Mouse (Mus musculus): ENCODE measurements around the gene Pcbp2.

The Pcbp2 gene

GRCm38 (mm10) chr15:102505770-102506463 is 35.6 kb downstream of the Pcbp2 start:
- no peak for DNase-seq (ENCODE audit: extremely low spot score, low read depth, low spot score)

- no peak for DNase-seq (ENCODE audit: extremely low spot score, low read depth, low spot score)
These were observed 36.1 kb downstream of the Pcbp2 start for GRCm38 (mm10) chr15:102506464-102506830.

- DNase-seq (ENCODE audit: extremely low spot score, low read depth, low spot score) = no peak
These were observed 36.5 kb downstream of the Pcbp2 start for GRCm38 (mm10) chr15:102506864-102507263.

GRCm38 (mm10) chr15:102507561-102507960 is 37.2 kb downstream of the Pcbp2 start:
- DNase-seq (ENCODE audit: extremely low spot score, low read depth, low spot score) = no peak

- no peak for DNase-seq (ENCODE audit: extremely low spot score, low read depth, low spot score)
These were observed 38.0 kb downstream of the Pcbp2 start for GRCm38 (mm10) chr15:102508336-102508735.

- no peak for DNase-seq (ENCODE audit: extremely low spot score, low read depth, low spot score)
These were observed 39.8 kb downstream of the Pcbp2 start for GRCm38 (mm10) chr15:102510110-102510509.

GRCm38 (mm10) chr15:102510590-102511284 is 40.4 kb downstream of the Pcbp2 start:
- DNase-seq (ENCODE audit: extremely low spot score, low read depth, low spot score) = peak; percentile 73

- DNase-seq (ENCODE audit: extremely low spot score, low read depth, low spot score) = no peak
These were observed 41.0 kb downstream of the Pcbp2 start for GRCm38 (mm10) chr15:102511285-102511833.

- no peak for DNase-seq (ENCODE audit: extremely low spot score, low read depth, low spot score)
These were observed 41.7 kb downstream of the Pcbp2 start for GRCm38 (mm10) chr15:102512010-102512409.

- no peak for DNase-seq (ENCODE audit: extremely low spot score, low read depth, low spot score)
These were observed 42.1 kb downstream of the Pcbp2 start for GRCm38 (mm10) chr15:102512471-102512870.

- DNase-seq (ENCODE audit: extremely low spot score, low read depth, low spot score) = no peak
These were observed 42.7 kb downstream of the Pcbp2 start for GRCm38 (mm10) chr15:102513004-102513403.

GRCm38 (mm10) chr15:102515261-102515660 is 44.9 kb downstream of the Pcbp2 start:
- DNase-seq (ENCODE audit: extremely low spot score, low read depth, low spot score) = no peak

- no peak for DNase-seq (ENCODE audit: extremely low spot score, low read depth, low spot score)
These were observed 45.5 kb downstream of the Pcbp2 start for GRCm38 (mm10) chr15:102515791-102516190.

- DNase-seq (ENCODE audit: extremely low spot score, low read depth, low spot score) = no peak
These were observed 46.0 kb downstream of the Pcbp2 start for GRCm38 (mm10) chr15:102516293-102516692.

- DNase-seq (ENCODE audit: extremely low spot score, low read depth, low spot score) = no peak
These were observed 46.5 kb downstream of the Pcbp2 start, which contains the start of gene Map3k12 for GRCm38 (mm10) chr15:102516728-102517404. Gene Map3k12, minus strand, starts transcription at chr15:102517064.

GRCm38 (mm10) chr15:102517631-102517975 is 47.3 kb downstream of the Pcbp2 start:
- DNase-seq (ENCODE audit: extremely low spot score, low read depth, low spot score) = no peak

GRCm38 (mm10) chr15:102517976-102518858 is 47.9 kb downstream of the Pcbp2 start, which contains the start of gene Tarbp2:
Gene Tarbp2, plus strand, starts transcription at chr15:102518192.
- peak; percentile 97 for DNase-seq (ENCODE audit: extremely low spot score, low read depth, low spot score)

- DNase-seq (ENCODE audit: extremely low spot score, low read depth, low spot score) = no peak
These were observed 48.5 kb downstream of the Pcbp2 start for GRCm38 (mm10) chr15:102518859-102519201.

GRCm38 (mm10) chr15:102519211-102520141 is 49.1 kb downstream of the Pcbp2 start:
- DNase-seq (ENCODE audit: extremely low spot score, low read depth, low spot score) = no peak

- DNase-seq (ENCODE audit: extremely low spot score, low read depth, low spot score) = no peak
These were observed 50.1 kb downstream of the Pcbp2 start for GRCm38 (mm10) chr15:102520416-102520815.
